Mouse (Mus musculus) liver, embryonic 14.5 days (tissue): ENCODE measurements around the gene Peli3. TPM values are rescaled to one million over a fixed set of nuclear protein-coding genes. Genes with fewer than 3 reads are reported as not detected.
A peak's percentile ranks its signal among the peaks of the same experiment; 100 is the strongest.
"Not testable (repeated sequence)": the region's sequence is repeated elsewhere in the genome, so short reads cannot be mapped to it uniquely, and the experiment has no call there.

Source experiments
- ATAC-seq: fragments of 200-750 bp; cut with Nextera tagmentation; 2 replicates; pipeline ENCODE4 v1.8.0; 2017; ENCODE audit warnings: moderate number of reproducible peaks, mild to moderate bottlenecking, moderate library complexity; ENCODE audit not compliant: insufficient read depth
- DNase-seq, 3 experiments: peaks; one replicate each; pipeline ENCODE4 v3.0.0-alpha.2; 2012 to 2013; ENCODE audit warnings: low read depth in 3 of 3, low spot score in 3 of 3
- H3K27ac ChIP-seq: fragments of 300-500 bp; sonication (generic); 2 replicates; pipeline ENCODE4 v1.5.1; 2014; ENCODE audit warnings: moderate library complexity, mild to moderate bottlenecking, control low read depth, inconsistent platforms
- H3K27me3 ChIP-seq: fragments of 300-500 bp; sonication (generic); 2 replicates; pipeline ENCODE4 v1.6.1; 2014; ENCODE audit warnings: mild to moderate bottlenecking, low read length, moderate library complexity; ENCODE audit not compliant: control insufficient read depth, insufficient read depth
- H3K36me3 ChIP-seq: fragments of 300-500 bp; sonication (generic); replicated peaks from 2 replicates; pipeline ENCODE4 v1.6.1; 2014; ENCODE audit warnings: low read depth; ENCODE audit not compliant: control insufficient read depth, insufficient read depth
- H3K4me1 ChIP-seq, 2 experiments: fragments of 200-500 bp in 1 of 2; fragments of 300-500 bp in 1 of 2; sonication (generic) in 1 of 2; replicated peaks; 2 replicates each; pipeline ENCODE4 v1.6.1; 2012 to 2014; ENCODE audit warnings: antibody characterized with exemption in 1 of 2, inconsistent platforms in 1 of 2, low read length in 1 of 2; ENCODE audit not compliant: control insufficient read depth in 2 of 2, insufficient read depth in 2 of 2
- H3K4me2 ChIP-seq: fragments of 300-500 bp; sonication (generic); 2 replicates; pipeline ENCODE4 v1.6.1; 2014; ENCODE audit warnings: low read depth, mild to moderate bottlenecking, control low read depth, moderate library complexity
- H3K4me3 ChIP-seq, 2 experiments: fragments of 200-500 bp in 1 of 2; fragments of 300-500 bp in 1 of 2; sonication (generic) in 1 of 2; 2 replicates each; pipeline ENCODE4 v1.5.1; 2012 to 2014; ENCODE audit warnings: low read depth in 2 of 2, low read length in 2 of 2, mild to moderate bottlenecking in 2 of 2, control low read depth in 1 of 2, inconsistent platforms in 1 of 2, moderate library complexity in 1 of 2; ENCODE audit not compliant: insufficient read depth in 1 of 2
- H3K9ac ChIP-seq: fragments of 300-500 bp; sonication (generic); replicated peaks from 2 replicates; pipeline ENCODE4 v1.6.1; 2014; ENCODE audit warnings: mild to moderate bottlenecking, control low read depth, moderate library complexity
- H3K9me3 ChIP-seq: fragments of 300-500 bp; sonication (generic); 2 replicates; pipeline ENCODE4 v1.6.1; 2016; ENCODE audit warnings: low read length, mixed read lengths; ENCODE audit not compliant: control insufficient read depth
- CTCF ChIP-seq: IDR thresholded peaks from 2 replicates; pipeline ENCODE4 v1.5.1; 2016; ENCODE audit warnings: antibody characterized with exemption, low read depth, control low read depth
- EP300 ChIP-seq: IDR thresholded peaks from 2 replicates; pipeline ENCODE4 v1.6.1; 2016; ENCODE audit warnings: antibody characterized with exemption, low read depth
- WGBS: fragments of 180-500 bp; shearing (Covaris S2); extraction: QIAGEN DNeasy Blood & Tissue Kit; methylation state at CpG from one replicate; pipeline ENCODE4 v1.1.7; 2014; ENCODE audit not compliant: insufficient replicate concordance; 5-methylcytosine and 5-hydroxymethylcytosine counted together
- polyA plus RNA-seq, 2 experiments: library from polyadenylated mRNA; depleted of rRNA in 1 of 2; stranded (reverse) in 1 of 2; unstranded in 1 of 2; fragments of >200 nt; fragmentation: Nextera tagmentation in 1 of 2; extraction: Ambion mirVana in 1 of 2; gene quantifications; 2 replicates each; pipeline versions ENCODE4 v1.2.1 to v1.2.3; 2012 to 2014

The Peli3 gene
- polyA plus RNA-seq, 2 experiments = 0.03 to 0.24 TPM

DNA sequence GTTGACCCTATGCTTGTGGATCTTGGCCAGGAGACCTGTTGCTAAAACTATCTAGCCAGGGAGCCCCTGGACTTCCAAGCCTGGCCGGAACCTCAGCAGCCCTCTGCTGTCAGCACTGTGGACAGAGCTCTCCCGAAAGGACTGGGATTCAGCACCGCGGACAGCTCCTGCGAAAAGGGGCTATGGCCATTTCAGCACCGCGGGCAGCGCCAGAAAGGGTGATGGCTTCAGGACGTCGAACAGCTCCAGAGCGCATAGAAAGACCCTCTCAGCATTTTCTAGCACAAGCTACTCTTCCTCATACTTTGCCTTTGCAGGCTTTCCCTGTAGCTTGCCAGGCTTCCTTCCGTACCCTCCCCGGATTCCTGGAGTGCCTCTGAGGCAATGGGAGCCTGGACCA is 46.1 kb upstream of the Peli3 start:
- Histone ChIP-seq H3K4me2 (no peak overlapping the region), H3K27me3 (peaks cover 33% of the 10 kb centered on the region), H3K9ac (no peak overlapping the region), H3K27ac (no peak overlapping the region), H3K36me3 (no peaks in the 10 kb centered on the region), H3K9me3 (no peaks in the 10 kb centered on the region), H3K4me1 (no peaks in the 10 kb centered on the region), H3K4me3 (no peak overlapping the region)
- TF ChIP-seq CTCF (peak; percentile 22; the same call in 1 of the 2 replicates), EP300 (no peak)
- no peak for ATAC-seq
- DNase-seq = peak; percentile 56 to 64 (median 60)
- 6% methylated on average over 13 of the region's 13 CpGs for WGBS

DNA sequence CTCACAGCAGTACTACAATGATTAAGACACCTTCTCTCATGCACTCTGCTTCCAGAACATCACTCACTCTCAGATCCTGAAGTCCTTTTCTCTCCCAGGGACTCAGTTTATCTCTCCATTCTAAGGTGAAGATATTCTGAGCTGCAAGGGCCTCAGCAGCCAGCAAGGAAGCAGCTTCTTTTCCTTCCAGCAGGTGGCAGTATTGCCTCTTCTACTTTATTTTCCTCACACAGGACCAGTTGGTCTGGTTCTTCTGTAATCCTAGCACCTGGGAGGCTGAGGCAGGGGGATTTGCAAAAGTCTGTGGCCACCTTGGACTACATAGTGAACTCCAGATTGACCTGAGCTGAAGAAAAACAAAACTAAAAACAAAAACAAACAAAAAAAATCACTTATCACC is 38.8 kb upstream of the Peli3 start:
- Histone ChIP-seq H3K9me3 (no peaks in the 10 kb centered on the region), H3K27me3 (peaks cover 6% of the 10 kb centered on the region; the same call in 1 of the 2 replicates)
- DNase-seq = peak in 1 of 3 experiments; percentile 42

DNA sequence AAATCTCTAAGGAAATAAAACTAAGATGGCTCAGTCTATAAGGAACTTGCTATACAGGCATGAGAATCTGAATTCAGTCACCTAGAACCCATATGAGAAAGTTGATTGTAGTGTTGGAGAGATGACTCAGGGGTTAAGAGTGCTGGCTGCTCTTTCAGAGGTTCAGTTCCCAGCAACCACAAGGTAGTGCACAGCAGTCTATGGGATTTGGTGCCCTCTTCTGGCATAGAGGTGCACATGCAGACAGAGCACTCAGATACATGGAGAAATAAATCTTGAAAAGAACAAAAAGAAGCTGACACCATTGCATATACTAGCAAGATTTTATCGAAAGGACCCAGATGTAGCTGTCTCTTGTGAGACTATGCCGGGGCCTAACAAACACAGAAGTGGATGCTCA is 25.3 kb upstream of the Peli3 start:
- Histone ChIP-seq H3K4me3 (no peak overlapping the region), H3K4me1 (no peaks in the 10 kb centered on the region), H3K4me2 (no peak overlapping the region), H3K27me3 (no peaks in the 10 kb centered on the region), H3K36me3 (peaks cover 12% of the 10 kb centered on the region), H3K9me3 (no peaks in the 10 kb centered on the region), H3K27ac (no peak overlapping the region), H3K9ac (no peak overlapping the region)
- no peak for ATAC-seq
- WGBS = 39% methylated on average over 2 of the region's 2 CpGs
- TF ChIP-seq EP300 (no peak), CTCF (peak; percentile 73)
- DNase-seq = no peak

More for the DNA sequence above, 38.8 kb upstream of the Peli3 start:
- Histone ChIP-seq H3K27ac (no peak overlapping the region), H3K36me3 (no peaks in the 10 kb centered on the region), H3K4me2 (no peak overlapping the region), H3K9ac (no peak overlapping the region), H3K4me3 (no peak overlapping the region), H3K4me1 (no peaks in the 10 kb centered on the region)
- TF ChIP-seq CTCF (peak; percentile 77), EP300 (no peak)
- no peak for ATAC-seq

DNA sequence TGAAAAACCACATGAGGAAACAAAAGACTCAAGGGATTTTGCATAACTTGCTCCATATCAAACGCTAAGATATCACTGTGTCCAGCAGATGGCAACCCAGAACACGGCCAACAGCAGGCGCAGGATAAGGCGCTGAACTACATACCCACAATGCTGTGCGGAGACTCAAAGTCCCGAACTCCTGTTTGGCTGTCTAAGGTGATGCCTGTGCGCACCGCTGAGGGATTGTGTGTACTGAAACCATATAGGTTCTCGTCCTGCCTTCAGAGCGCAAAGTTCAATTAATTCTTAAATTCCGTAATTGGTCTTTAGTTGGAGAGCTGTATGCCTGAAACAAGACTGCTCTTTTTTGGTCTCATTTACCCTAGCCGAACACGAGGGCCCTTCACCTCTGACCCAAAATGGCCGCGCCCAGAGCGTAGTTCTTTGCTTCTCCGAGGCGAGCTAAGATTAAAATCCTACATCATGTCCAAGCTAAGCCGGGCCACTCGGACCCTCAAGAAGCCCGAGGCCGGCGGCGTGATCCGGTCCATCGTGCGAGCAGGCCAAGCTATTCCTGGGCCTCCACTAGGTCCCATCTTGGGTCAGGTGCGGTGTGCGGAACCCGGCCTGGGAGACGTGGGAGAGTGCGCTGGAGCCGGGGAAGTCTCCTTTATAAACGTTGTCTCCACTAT is 19.1 kb upstream of the Peli3 start, which contains the start of gene Mrpl11:
Gene Mrpl11 (plus strand): TSS at position 220 of the 674 bp plus-strand sequence.
- TF ChIP-seq CTCF = peak; percentile 95
- peak; percentile 63 for TF ChIP-seq EP300
- H3K4me1 ChIP-seq = peaks cover 4 to 10% of the 10 kb centered on the region in 2 experiments; a peak in 3 of 4 replicates

DNA sequence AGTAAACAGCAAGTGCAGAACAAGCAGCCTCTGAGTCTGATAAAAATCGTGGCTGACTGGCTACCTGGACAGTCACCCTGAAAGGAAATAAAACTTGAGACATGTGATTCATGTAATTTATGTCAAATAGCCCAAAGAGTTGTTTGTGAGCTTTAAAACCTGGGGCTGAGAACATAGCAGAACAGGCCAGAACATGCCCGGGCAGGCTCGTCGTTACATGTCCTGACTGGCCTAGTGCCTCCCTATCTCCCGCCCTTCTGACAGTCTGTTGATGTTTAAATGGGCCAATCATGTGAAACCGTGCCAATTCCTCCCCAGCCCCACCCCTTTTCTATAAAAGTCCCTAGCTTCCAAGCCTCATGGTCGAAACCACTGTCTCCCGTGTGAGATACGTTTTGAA is 5.7 kb upstream of the Peli3 start:
- not testable (repeated sequence) for H3K4me3 ChIP-seq, H3K27ac ChIP-seq, H3K4me2 ChIP-seq, ATAC-seq, DNase-seq, H3K36me3 ChIP-seq, H3K9ac ChIP-seq, H3K9me3 ChIP-seq, H3K27me3 ChIP-seq, H3K4me1 ChIP-seq
- 70% methylated on average over 9 of the region's 9 CpGs for WGBS

More for the DNA sequence above, 19.1 kb upstream of the Peli3 start, which contains the start of gene Mrpl11:
- ATAC-seq (peak; percentile 97), DNase-seq (peak; percentile 86 to 88 (median 87))
- peak within 1 kb of the TSS; percentile 89 to 96 for H3K4me3 ChIP-seq
- peak within 1 kb of the TSS; percentile 78 for H3K4me2 ChIP-seq
- H3K27ac ChIP-seq = no peak within 1 kb of the TSS
- peak within 1 kb of the TSS; percentile 87 for H3K9ac ChIP-seq
- H3K27me3 ChIP-seq = no peaks in the 10 kb centered on the region
- no peaks in the 10 kb centered on the region for H3K9me3 ChIP-seq
- H3K36me3 ChIP-seq = peaks cover 12% of the 10 kb centered on the region
- under 1% methylated on average over 34 of the region's 34 CpGs for WGBS
